Mouse (Mus musculus): Measurements from ENCODE around the gene Zc3h12a. TPM values are rescaled to one million over a fixed set of nuclear protein-coding genes. Genes with fewer than 3 reads are reported as not detected.
A peak's percentile ranks its signal among the peaks of the same experiment; 100 is the strongest.

Zc3h12a gene
- total and polyA plus RNA-seq, 3 experiments: 0.92 to 3.3 TPM; not detected in 1

GRCm38 (mm10) chr4:125105354-125105753 lies 22.3 kb downstream of the Zc3h12a start:
- no peaks in the 10 kb centered on the region for H3K27me3 ChIP-seq (ENCODE audit: control insufficient read depth in 1 of 2, insufficient read depth in 2 of 2, low read length in 2 of 2)
- TF ChIP-seq GATA1 (IDR thresholded peaks at IDR 0.05; ENCODE audit: low read depth, low read length) (no peak), SIN3A (IDR thresholded peaks at IDR 0.05; ENCODE audit: low read length) (no peak), TBP (IDR thresholded peaks at IDR 0.05; ENCODE audit: low read depth, low read length) (no peak), RAD21 (IDR thresholded peaks at IDR 0.05; ENCODE audit: low read depth, low read length) (no peak), POLR2AphosphoS2 (IDR thresholded peaks at IDR 0.05; ENCODE audit: low read length) (no peak), TAL1 (IDR thresholded peaks at IDR 0.05; ENCODE audit: low read length) (no peak), MAX (IDR thresholded peaks at IDR 0.05; ENCODE audit: low read length) (no peak), SMC3 (IDR thresholded peaks at IDR 0.05; ENCODE audit: low read depth, low read length) (no peak), MYB (IDR thresholded peaks at IDR 0.05; ENCODE audit: low read depth, low read length) (no peak), RCOR1 (IDR thresholded peaks at IDR 0.05; ENCODE audit: low read depth, low read length) (no peak), MAFK (IDR thresholded peaks at IDR 0.05; ENCODE audit: borderline replicate concordance, low read depth, low read length) (no peak), HCFC1 (IDR thresholded peaks at IDR 0.05; ENCODE audit: low read depth, low read length) (no peak), MEF2A (IDR thresholded peaks at IDR 0.05; ENCODE audit: extremely low read depth, insufficient replicate concordance, low read depth, low read length, poor library complexity, severe bottlenecking) (no peak), KAT2A (conservative IDR thresholded peaks at IDR 0.05; ENCODE audit: low read depth, low read length) (no peak), TCF12 (IDR thresholded peaks at IDR 0.05; ENCODE audit: low read depth, low read length) (no peak)
- H3K9me3 ChIP-seq (replicated peaks; ENCODE audit: insufficient read depth, low read length): no peaks in the 10 kb centered on the region
- H3K36me3 ChIP-seq (ENCODE audit: control insufficient read depth in 1 of 2, insufficient read depth in 2 of 2, low read length in 2 of 2): no peaks in the 10 kb centered on the region; a peak in 2 of 4 replicates
- DNase-seq (ENCODE audit: low read depth, low spot score): no peak
- H3K4me1 ChIP-seq (ENCODE audit: control insufficient read depth in 1 of 2, insufficient read depth in 2 of 2, low read length in 2 of 2): no peaks in the 10 kb centered on the region
- H3K79me2 ChIP-seq (ENCODE audit: control insufficient read depth, insufficient read depth, low read length, poor library complexity): no peaks in the 10 kb centered on the region
- H3K27ac ChIP-seq (ENCODE audit: control insufficient read depth, low read depth, low read length): no peak overlapping the region
- no peak overlapping the region for H3K9ac ChIP-seq (ENCODE audit: control insufficient read depth, low read depth, low read length, poor library complexity, severe bottlenecking)
- H3K4me3 ChIP-seq (ENCODE audit: control insufficient read depth in 1 of 2, insufficient read depth in 1 of 2, low read depth in 2 of 2, low read length in 2 of 2): no peak overlapping the region

- no peaks in the 10 kb centered on the region for H3K27me3 ChIP-seq (ENCODE audit: control insufficient read depth in 1 of 2, insufficient read depth in 2 of 2, low read length in 2 of 2)
- no peaks in the 10 kb centered on the region for H3K4me1 ChIP-seq (ENCODE audit: control insufficient read depth in 1 of 2, insufficient read depth in 2 of 2, low read length in 2 of 2)
- no peaks in the 10 kb centered on the region; a peak in 2 of 4 replicates for H3K36me3 ChIP-seq (ENCODE audit: control insufficient read depth in 1 of 2, insufficient read depth in 2 of 2, low read length in 2 of 2)
- no peaks in the 10 kb centered on the region for H3K9me3 ChIP-seq (replicated peaks; ENCODE audit: insufficient read depth, low read length)
- H3K4me3 ChIP-seq (ENCODE audit: control insufficient read depth in 1 of 2, insufficient read depth in 1 of 2, low read depth in 2 of 2, low read length in 2 of 2): no peak overlapping the region
- no peak overlapping the region for H3K9ac ChIP-seq (ENCODE audit: control insufficient read depth, low read depth, low read length, poor library complexity, severe bottlenecking)
- no peaks in the 10 kb centered on the region for H3K79me2 ChIP-seq (ENCODE audit: control insufficient read depth, insufficient read depth, low read length, poor library complexity)
- H3K27ac ChIP-seq (ENCODE audit: control insufficient read depth, low read depth, low read length): no peak overlapping the region
- TF ChIP-seq ZKSCAN1 (IDR thresholded peaks at IDR 0.05; ENCODE audit: low read depth, low read length): no peak
- no peak for DNase-seq (ENCODE audit: low read depth, low spot score)
Measured at GRCm38 (mm10) chr4:125101334-125101733, 26.3 kb downstream of the Zc3h12a start.

- Histone ChIP-seq H3K4me1 (ENCODE audit: control insufficient read depth in 1 of 2, insufficient read depth in 2 of 2, low read length in 2 of 2) (no peaks in the 10 kb centered on the region), H3K27me3 (ENCODE audit: control insufficient read depth in 1 of 2, insufficient read depth in 2 of 2, low read length in 2 of 2) (no peaks in the 10 kb centered on the region), H3K27ac (ENCODE audit: control insufficient read depth, low read depth, low read length) (no peak overlapping the region), H3K79me2 (ENCODE audit: control insufficient read depth, insufficient read depth, low read length, poor library complexity) (no peaks in the 10 kb centered on the region), H3K4me3 (ENCODE audit: control insufficient read depth in 1 of 2, insufficient read depth in 1 of 2, low read depth in 2 of 2, low read length in 2 of 2) (no peak overlapping the region), H3K36me3 (ENCODE audit: control insufficient read depth in 1 of 2, insufficient read depth in 2 of 2, low read length in 2 of 2) (no peaks in the 10 kb centered on the region; a peak in 2 of 4 replicates), H3K9ac (ENCODE audit: control insufficient read depth, low read depth, low read length, poor library complexity, severe bottlenecking) (no peak overlapping the region), H3K9me3 (replicated peaks; ENCODE audit: insufficient read depth, low read length) (no peaks in the 10 kb centered on the region)
- peak; percentile 86 for DNase-seq (ENCODE audit: low read depth, low spot score)
- TF ChIP-seq MXI1 (IDR thresholded peaks at IDR 0.05; ENCODE audit: low read depth, low read length) (no peak), ZC3H11A (IDR thresholded peaks at IDR 0.05; ENCODE audit: low read depth, low read length) (peak; percentile 70), SIN3A (IDR thresholded peaks at IDR 0.05; ENCODE audit: low read length) (peak; percentile 46; the same call in 1 of the 2 replicates), GABPA (IDR thresholded peaks at IDR 0.05; ENCODE audit: low read depth, low read length) (no peak), TAL1 (IDR thresholded peaks at IDR 0.05; ENCODE audit: low read length) (no peak), MAX (IDR thresholded peaks at IDR 0.05; ENCODE audit: low read length) (peak; percentile 31; the same call in 1 of the 2 replicates), MAZ (IDR thresholded peaks at IDR 0.05; ENCODE audit: low read depth, low read length) (no peak), SMC3 (IDR thresholded peaks at IDR 0.05; ENCODE audit: low read depth, low read length) (peak; percentile 76), CTCF (IDR thresholded peaks at IDR 0.05 in 2 of 3, conservative IDR thresholded peaks at IDR 0.05 in 1 of 3; ENCODE audit: control insufficient read depth in 1 of 3, insufficient read depth in 1 of 3, low read depth in 2 of 3, low read length in 3 of 3, poor library complexity in 1 of 3, severe bottlenecking in 1 of 3) (peak; percentile 92 to 95 (median 94)), RAD21 (IDR thresholded peaks at IDR 0.05; ENCODE audit: low read depth, low read length) (peak; percentile 83), MYC (IDR thresholded peaks at IDR 0.05; ENCODE audit: low read depth, low read length) (0 out of 2 replicates have a peak, but pooled peaks have one; percentile 22), CHD2 (IDR thresholded peaks at IDR 0.05; ENCODE audit: low read length) (no peak), CHD1 (IDR thresholded peaks at IDR 0.05; ENCODE audit: low read depth, low read length) (no peak)
Measured at GRCm38 (mm10) chr4:125099458-125099857, 28.2 kb downstream of the Zc3h12a start.
